Mouse (Mus musculus) testis, adult 2 months (tissue): ENCODE measurements around the gene Fgf4.

Experiments
- CTCF ChIP-seq: fragments of 200-500 bp; IDR thresholded peaks from 2 replicates; pipeline ENCODE4 v1.5.1; 2012; ENCODE audit warnings: low read depth, mild to moderate bottlenecking, inconsistent platforms, low read length, moderate library complexity; ENCODE audit not compliant: control insufficient read depth, insufficient read depth, insufficient replicate concordance
- POLR2A ChIP-seq: fragments of 200-500 bp; IDR thresholded peaks from 2 replicates; pipeline ENCODE4 v1.6.1; 2012; ENCODE audit warnings: low read depth, mild to moderate bottlenecking, inconsistent platforms, low read length, moderate library complexity; ENCODE audit not compliant: control insufficient read depth

GRCm38 (mm10) chr7:144908705-144909104 lies 61.5 kb downstream of the Fgf4 start:
- no peak for TF ChIP-seq POLR2A
- no peak for TF ChIP-seq CTCF
